Mouse (Mus musculus) lung, postnatal 0 days (tissue): ENCODE data around the gene Itpr2.
A peak's percentile ranks its signal among the peaks of the same experiment; 100 is the strongest.

Experiments
- CTCF ChIP-seq: IDR thresholded peaks from 2 replicates; pipeline ENCODE4 v1.5.1; 2016; ENCODE audit warnings: antibody characterized with exemption, mild to moderate bottlenecking
- EP300 ChIP-seq: IDR thresholded peaks from 2 replicates; pipeline ENCODE4 v1.6.1; 2016; ENCODE audit warnings: antibody characterized with exemption, mild to moderate bottlenecking, control low read depth

- TF ChIP-seq EP300: 0 out of 2 replicates have a peak, but pooled peaks have one; percentile 11
- TF ChIP-seq CTCF: no peak
Measured at GRCm38 (mm10) chr6:146432218-146432865, 69.7 kb downstream of the Itpr2 start.
